ENCODE assay signal across 7 mouse cellular contexts in the genomic region with DNA sequence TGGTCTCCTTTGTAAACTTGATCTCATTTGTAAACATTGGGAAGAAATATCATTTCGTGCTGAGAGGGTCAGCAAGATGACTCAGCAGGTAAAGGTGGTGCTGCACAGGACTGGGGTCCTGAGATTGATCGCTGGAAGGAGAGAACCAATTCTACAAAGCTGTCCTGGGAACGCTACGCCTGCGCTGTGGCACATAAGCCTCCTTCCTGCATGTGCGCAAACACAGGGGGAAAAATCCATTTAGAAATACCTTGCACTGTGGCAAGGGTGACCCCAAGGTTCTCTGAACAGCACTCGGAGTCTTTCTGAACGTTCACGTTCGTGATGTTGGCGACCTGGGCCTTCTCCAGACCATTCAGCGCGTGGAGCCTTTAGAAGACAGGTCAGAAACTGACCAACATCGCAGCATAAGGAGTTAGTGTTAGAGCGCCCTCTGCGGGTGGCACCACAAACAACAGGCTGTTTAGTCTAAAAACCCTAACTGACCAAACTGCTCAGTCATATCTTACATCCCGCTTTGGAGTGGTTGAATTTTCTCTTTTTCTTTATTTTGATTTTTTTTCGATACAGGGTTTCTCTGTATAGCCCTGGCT. TPM values are rescaled to one million over a fixed set of nuclear protein-coding genes. Genes with fewer than 3 reads are reported as not detected.
DNase-seq lines count a peak whose midpoint lies in the region; ATAC-seq and TF ChIP-seq lines count a peak whose summit lies in the region.

No protein-coding gene starts in this region.

- H3K4me3 ChIP-seq in intestine, embryonic 16.5 days (ENCODE audit: low read length) = no peak overlapping the region
- no peak overlapping the region for H3K4me3 ChIP-seq in small intestine, adult 2 months (ENCODE audit: low read depth, low read length)

- TF ChIP-seq CTCF in small intestine, adult 2 months (IDR thresholded peaks at IDR 0.05; ENCODE audit: extremely low read depth, insufficient read length, insufficient replicate concordance, low read depth, low read length) = peak; percentile 76; the same call in 1 of the 2 replicates

- intact Hi-C loops in gastrocnemius, postnatal 36 days (cut with DNase I) = loop anchor here (1.0 to 5.0 kb wide), 2 partner anchors 39 to 107 kb away; partner anchors contain the start of gene Rassf3
- intact Hi-C loops in left cerebral cortex, postnatal 36 days (cut with DNase I) = loop anchor here (2.0 kb wide), 1 partner anchor 107 kb away; no protein-coding TSS in a partner anchor

- peak; percentile 29 for ATAC-seq in intestine, embryonic 16.5 days

- H3K27me3 ChIP-seq in intestine, embryonic 16.5 days (replicated peaks; ENCODE audit: control insufficient read depth, insufficient read depth, low read length) = no peaks in the 10 kb centered on the region
- no peaks in the 10 kb centered on the region for H3K27me3 ChIP-seq in small intestine, adult 2 months (ENCODE audit: control insufficient read depth, insufficient read depth, low read length)

- H3K36me3 ChIP-seq in intestine, embryonic 16.5 days (ENCODE audit: control insufficient read depth, insufficient read depth, low read length) = no peaks in the 10 kb centered on the region
- H3K36me3 ChIP-seq in small intestine, adult 2 months (ENCODE audit: control insufficient read depth, insufficient read depth, low read length) = no peaks in the 10 kb centered on the region

- DNase-seq in adrenal gland, adult 8-10 months = peak; percentile 64
- peak; percentile 91 for DNase-seq in embryo, embryonic 11 days
- peak; percentile 78 to 86 for DNase-seq in gastrocnemius, postnatal 36 days
- peak; percentile 70 to 82 for DNase-seq in left cerebral cortex, postnatal 36 days (ENCODE audit: low spot score in 2 of 2)
- peak; percentile 85 for DNase-seq in mesoderm, embryonic 11.5 days (ENCODE audit: low read depth, low spot score)

- no peak overlapping the region for H3K9ac ChIP-seq in intestine, embryonic 16.5 days (ENCODE audit: low read depth, low read length)

- no peak overlapping the region; the same call in 1 of the 2 replicates for H3K4me2 ChIP-seq in intestine, embryonic 16.5 days (ENCODE audit: low read depth, low read length)

- H3K4me1 ChIP-seq in intestine, embryonic 16.5 days (ENCODE audit: control insufficient read depth, insufficient read depth, low read length) = peaks cover 8% of the 10 kb centered on the region
- H3K4me1 ChIP-seq in small intestine, adult 2 months (ENCODE audit: control insufficient read depth, insufficient read depth, insufficient read length, low read length) = peaks cover 11% of the 10 kb centered on the region; the same call in 1 of the 2 replicates

- no peak overlapping the region for H3K27ac ChIP-seq in intestine, embryonic 16.5 days (ENCODE audit: low read length)
- no peak overlapping the region for H3K27ac ChIP-seq in small intestine, adult 2 months (ENCODE audit: insufficient read depth, low read depth, low read length)

- 28% methylated on average over 18 of the region's 18 CpGs for WGBS in intestine, embryonic 16.5 days
- 24% methylated on average over 18 of the region's 18 CpGs for WGBS in small intestine, adult 2 months

- no peaks in the 10 kb centered on the region for H3K9me3 ChIP-seq in intestine, embryonic 16.5 days (ENCODE audit: control insufficient read depth, low read length)

- TF ChIP-seq POLR2A in small intestine, adult 2 months (IDR thresholded peaks at IDR 0.05; ENCODE audit: low read depth, low read length) = no peak

RNA-seq across cellular contexts. Expression of gene Rassf3, which starts 40.0 kb away (rescaled TPM):
- 10 to 100 TPM; 36.3 to 54.6 (median 44.0) TPM for total RNA-seq in adrenal gland, adult 8-10 months (2022)
- total RNA-seq in gastrocnemius, postnatal 36 days (2021) = 10 to 100 TPM; 38.5 to 41.2 TPM
- polyA plus RNA-seq in intestine, embryonic 16.5 days (2015; fragmentation: Nextera tagmentation; extraction: Ambion mirVana) = 15.7 and 22.2 TPM in 2 replicates
- 10 to 100 TPM; 30.8 to 47.3 TPM for total RNA-seq in left cerebral cortex, postnatal 36 days (2021)
- 16.5 and 25.8 TPM in 2 replicates for polyA plus RNA-seq in small intestine, adult 2 months (2012; rRNA removed)
